Mouse (Mus musculus) embryonic facial prominence, embryonic 13.5 days (tissue): Measurements from ENCODE around the gene Clstn2. TPM values are rescaled to one million over a fixed set of nuclear protein-coding genes. Genes with fewer than 3 reads are reported as not detected.
A peak's percentile ranks its signal among the peaks of the same experiment; 100 is the strongest.

Experiments
- ATAC-seq: fragments of 200-750 bp; cut with Nextera tagmentation; 2 replicates; pipeline ENCODE4 v1.8.0; 2017; ENCODE audit warnings: low read depth; ENCODE audit not compliant: insufficient number of reproducible peaks, insufficient read depth, low FRiP score, low TSS enrichment
- H3K27ac ChIP-seq: fragments of 300-500 bp; sonication (generic); 2 replicates; pipeline ENCODE4 v1.5.1; 2015; ENCODE audit warnings: moderate library complexity, mild to moderate bottlenecking, inconsistent platforms
- H3K27me3 ChIP-seq: fragments of 300-500 bp; sonication (generic); 2 replicates; pipeline ENCODE4 v1.6.1; 2015; ENCODE audit warnings: mild to moderate bottlenecking, inconsistent platforms
- H3K36me3 ChIP-seq: fragments of 300-500 bp; sonication (generic); 2 replicates; pipeline ENCODE4 v1.6.1; 2015; ENCODE audit warnings: mild to moderate bottlenecking, inconsistent platforms
- H3K4me1 ChIP-seq: fragments of 300-500 bp; sonication (generic); 2 replicates; pipeline ENCODE4 v1.6.1; 2015; ENCODE audit warnings: inconsistent platforms
- H3K4me2 ChIP-seq: fragments of 300-500 bp; sonication (generic); 2 replicates; pipeline ENCODE4 v1.6.1; 2015; ENCODE audit warnings: moderate library complexity, mild to moderate bottlenecking, inconsistent platforms
- H3K4me3 ChIP-seq: fragments of 300-500 bp; sonication (generic); 2 replicates; pipeline ENCODE4 v1.5.1; 2015; ENCODE audit warnings: mild to moderate bottlenecking, inconsistent platforms
- H3K9ac ChIP-seq: fragments of 300-500 bp; sonication (generic); 2 replicates; pipeline ENCODE4 v1.6.1; 2015; ENCODE audit warnings: mild to moderate bottlenecking, inconsistent platforms
- H3K9me3 ChIP-seq: fragments of 300-500 bp; sonication (generic); 2 replicates; pipeline ENCODE4 v1.6.1; 2016; ENCODE audit warnings: inconsistent platforms
- WGBS: fragments of 180-500 bp; shearing (Covaris S2); methylation state at CpG from one replicate; pipeline ENCODE4 v1.1.7; 2015; ENCODE audit warnings: mixed read lengths; 5-methylcytosine and 5-hydroxymethylcytosine counted together
- polyA plus RNA-seq: library from polyadenylated mRNA; unstranded; fragments of >200 nt; fragmentation: Nextera tagmentation; extraction: Ambion mirVana; gene quantifications from 2 replicates; pipeline ENCODE4 v1.2.1, GENCODE M21; 2015

The Clstn2 gene
- polyA plus RNA-seq, 1 experiment from 2014 or later = 1.8 TPM

GRCm38 (mm10) chr9:98016576-98016975 is 16.4 kb downstream of the Clstn2 start:
- no peaks in the 10 kb centered on the region for H3K9me3 ChIP-seq
- H3K27ac ChIP-seq = no peak overlapping the region
- ATAC-seq = no peak
- WGBS = 87% methylated on average over 5 of the region's 5 CpGs
- H3K27me3 ChIP-seq = no peaks in the 10 kb centered on the region
- no peak overlapping the region for H3K4me3 ChIP-seq
- no peak overlapping the region for H3K9ac ChIP-seq
- no peaks in the 10 kb centered on the region for H3K36me3 ChIP-seq
- H3K4me2 ChIP-seq = no peak overlapping the region
- no peaks in the 10 kb centered on the region for H3K4me1 ChIP-seq

- Histone ChIP-seq H3K4me3 (no peak overlapping the region), H3K9me3 (no peaks in the 10 kb centered on the region), H3K4me1 (no peaks in the 10 kb centered on the region), H3K27me3 (no peaks in the 10 kb centered on the region), H3K4me2 (no peak overlapping the region), H3K36me3 (no peaks in the 10 kb centered on the region), H3K9ac (no peak overlapping the region), H3K27ac (no peak overlapping the region)
- 80% methylated on average over 5 of the region's 5 CpGs for WGBS
- no peak for ATAC-seq
Measured at GRCm38 (mm10) chr9:97996349-97996748, 36.6 kb downstream of the Clstn2 start.

- H3K9ac ChIP-seq = no peak overlapping the region
- H3K4me3 ChIP-seq = no peak overlapping the region
- H3K36me3 ChIP-seq = no peaks in the 10 kb centered on the region
- no peaks in the 10 kb centered on the region for H3K27me3 ChIP-seq
- H3K4me1 ChIP-seq = no peaks in the 10 kb centered on the region
- no peak for ATAC-seq
- H3K9me3 ChIP-seq = no peaks in the 10 kb centered on the region
- WGBS = 55% methylated on average over 4 of the region's 4 CpGs
- H3K4me2 ChIP-seq = no peak overlapping the region
- H3K27ac ChIP-seq = no peak overlapping the region
Measured at GRCm38 (mm10) chr9:97995723-97996122, 37.3 kb downstream of the Clstn2 start.

GRCm38 (mm10) chr9:97992131-97992530 is 40.9 kb downstream of the Clstn2 start:
- WGBS = 38% methylated on average over 4 of the region's 4 CpGs
- no peaks in the 10 kb centered on the region for H3K9me3 ChIP-seq
- no peak overlapping the region for H3K4me2 ChIP-seq
- H3K9ac ChIP-seq = no peak overlapping the region
- no peak overlapping the region for H3K27ac ChIP-seq
- no peaks in the 10 kb centered on the region for H3K27me3 ChIP-seq
- no peaks in the 10 kb centered on the region for H3K4me1 ChIP-seq
- H3K36me3 ChIP-seq = no peaks in the 10 kb centered on the region
- H3K4me3 ChIP-seq = no peak overlapping the region
- no peak for ATAC-seq

GRCm38 (mm10) chr9:97977339-97977738 is 55.6 kb downstream of the Clstn2 start:
- H3K9ac ChIP-seq = no peak overlapping the region
- no peak overlapping the region for H3K27ac ChIP-seq
- H3K4me2 ChIP-seq = no peak overlapping the region
- WGBS = 81% methylated on average over 3 of the region's 3 CpGs
- H3K4me3 ChIP-seq = no peak overlapping the region
- no peaks in the 10 kb centered on the region for H3K4me1 ChIP-seq
- H3K27me3 ChIP-seq = no peaks in the 10 kb centered on the region
- no peaks in the 10 kb centered on the region for H3K36me3 ChIP-seq
- no peak for ATAC-seq
- H3K9me3 ChIP-seq = no peaks in the 10 kb centered on the region

- H3K4me2 ChIP-seq = no peak overlapping the region
- no peaks in the 10 kb centered on the region for H3K36me3 ChIP-seq
- H3K9me3 ChIP-seq = no peaks in the 10 kb centered on the region
- no peaks in the 10 kb centered on the region for H3K4me1 ChIP-seq
- H3K27me3 ChIP-seq = no peaks in the 10 kb centered on the region
- no peak overlapping the region for H3K4me3 ChIP-seq
- no peak overlapping the region for H3K9ac ChIP-seq
- ATAC-seq = no peak
- WGBS = 74% methylated on average over 13 of the region's 13 CpGs
- no peak overlapping the region for H3K27ac ChIP-seq
Measured at GRCm38 (mm10) chr9:97974801-97975347, 58.1 kb downstream of the Clstn2 start.

- Histone ChIP-seq H3K9ac (no peak overlapping the region), H3K27ac (no peak overlapping the region), H3K27me3 (no peaks in the 10 kb centered on the region), H3K4me2 (no peak overlapping the region), H3K36me3 (no peaks in the 10 kb centered on the region), H3K4me3 (no peak overlapping the region), H3K9me3 (no peaks in the 10 kb centered on the region), H3K4me1 (no peaks in the 10 kb centered on the region)
- ATAC-seq = no peak
- 86% methylated on average over 4 of the region's 4 CpGs for WGBS
Measured at GRCm38 (mm10) chr9:97966691-97967090, 66.3 kb downstream of the Clstn2 start.

GRCm38 (mm10) chr9:97957508-97957907 is 75.5 kb downstream of the Clstn2 start:
- Histone ChIP-seq H3K9me3 (no peaks in the 10 kb centered on the region), H3K27ac (no peak overlapping the region), H3K9ac (no peak overlapping the region), H3K4me3 (no peak overlapping the region), H3K4me1 (peaks cover 8% of the 10 kb centered on the region), H3K36me3 (no peaks in the 10 kb centered on the region), H3K4me2 (no peak overlapping the region), H3K27me3 (no peaks in the 10 kb centered on the region)
- ATAC-seq = no peak
- 84% methylated on average over 8 of the region's 8 CpGs for WGBS

GRCm38 (mm10) chr9:97956407-97957106 is 76.4 kb downstream of the Clstn2 start:
- Histone ChIP-seq H3K27me3 (no peaks in the 10 kb centered on the region), H3K4me1 (peaks cover 8% of the 10 kb centered on the region), H3K9ac (no peak overlapping the region), H3K9me3 (no peaks in the 10 kb centered on the region), H3K4me2 (no peak overlapping the region), H3K36me3 (no peaks in the 10 kb centered on the region), H3K27ac (peak overlapping the region; percentile 62; the same call in 1 of the 2 replicates), H3K4me3 (no peak overlapping the region)
- WGBS = 67% methylated on average over 4 of the region's 4 CpGs
- no peak for ATAC-seq

- ATAC-seq = no peak
- H3K27me3 ChIP-seq = no peaks in the 10 kb centered on the region
- H3K4me2 ChIP-seq = no peak overlapping the region
- no peak overlapping the region for H3K27ac ChIP-seq
- H3K9me3 ChIP-seq = no peaks in the 10 kb centered on the region
- H3K4me3 ChIP-seq = no peak overlapping the region
- no peak overlapping the region for H3K9ac ChIP-seq
- H3K36me3 ChIP-seq = no peaks in the 10 kb centered on the region
- WGBS = 82% methylated on average over 8 of the region's 8 CpGs
- H3K4me1 ChIP-seq = peaks cover 8% of the 10 kb centered on the region
Measured at GRCm38 (mm10) chr9:97953746-97954359, 79.1 kb downstream of the Clstn2 start.

GRCm38 (mm10) chr9:97950378-97951006 is 82.5 kb downstream of the Clstn2 start:
- WGBS = 88% methylated on average over 6 of the region's 6 CpGs
- Histone ChIP-seq H3K4me3 (no peak overlapping the region), H3K4me1 (no peaks in the 10 kb centered on the region), H3K9me3 (no peaks in the 10 kb centered on the region), H3K36me3 (no peaks in the 10 kb centered on the region), H3K4me2 (no peak overlapping the region), H3K9ac (no peak overlapping the region), H3K27ac (no peak overlapping the region), H3K27me3 (no peaks in the 10 kb centered on the region)
- ATAC-seq = no peak

GRCm38 (mm10) chr9:97919326-97919725 is 113.7 kb downstream of the Clstn2 start:
- 79% methylated on average over 4 of the region's 4 CpGs for WGBS
- ATAC-seq = no peak
- H3K4me3 ChIP-seq = no peak overlapping the region

More at GRCm38 (mm10) chr9:97919326-97919725, 113.7 kb downstream of the Clstn2 start:
- Histone ChIP-seq H3K4me2 (no peak overlapping the region), H3K36me3 (no peaks in the 10 kb centered on the region), H3K4me1 (no peaks in the 10 kb centered on the region), H3K9ac (no peak overlapping the region), H3K27ac (no peak overlapping the region), H3K9me3 (no peaks in the 10 kb centered on the region), H3K27me3 (no peaks in the 10 kb centered on the region)
